In the genomic region with DNA sequence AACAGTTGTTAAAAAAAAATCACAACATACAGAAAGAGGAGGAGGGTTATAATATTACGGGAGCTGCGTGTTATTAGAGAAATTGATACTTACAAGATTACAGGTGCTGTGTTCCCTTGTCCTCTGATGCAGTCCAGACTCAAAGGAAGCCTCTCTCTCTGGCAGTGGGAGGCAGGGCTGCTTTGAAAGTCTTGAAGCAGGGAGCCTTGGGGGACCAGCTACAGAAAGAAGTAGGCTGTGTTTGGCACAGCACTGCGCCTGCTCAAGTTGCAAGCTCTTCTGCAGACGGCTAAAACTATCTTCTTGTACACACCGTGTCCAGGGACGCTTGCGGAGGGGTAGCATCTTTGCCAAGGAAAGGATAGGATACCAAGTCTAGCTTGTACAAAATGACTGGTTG, we compare ENCODE assay signal across 15 mouse cellular contexts. TPM values are rescaled to one million over a fixed set of nuclear protein-coding genes. Genes with fewer than 3 reads are reported as not detected.
A peak's percentile ranks its signal among the peaks of the same experiment; 100 is the strongest.
DNase-seq lines count a peak whose midpoint lies in the region; ATAC-seq and TF ChIP-seq lines count a peak whose summit lies in the region.
"Had no signal": no experiment of that assay in that cellular context is flagged by ENCODE, and none has a peak within 500 bp of the region (broad histone marks: within the 10 kb centered on the region; RNA-seq: fewer than 3 reads in every experiment).

No protein-coding gene starts in this region.

- no peak for TF ChIP-seq CTCF in left cerebral cortex, adult 2 months (IDR thresholded peaks at IDR 0.05)

- H3K4me3 ChIP-seq in left cerebral cortex, adult 2 months, result peak overlapping the region; percentile 6; the same call in 1 of the 2 replicates
- H3K4me3 ChIP-seq: erythroblast, embryonic 14.5 days had no signal

- ATAC-seq in inflammation-experienced regulatory T-cells, adult 6 months, result no peak
- ATAC-seq: intestine, embryonic 16.5 days had no signal

- peak; percentile 16 for DNase-seq in embryo, embryonic 10.5 days (ENCODE audit: low spot score)
- DNase-seq in embryo, embryonic 9.5 days (ENCODE audit: extremely low spot score), result no peak
- peak; percentile 20 to 37 for DNase-seq in left cerebral cortex, adult 2 months (ENCODE audit: extremely low spot score in 1 of 2, low spot score in 2 of 2)
- DNase-seq in left cerebral cortex, adult 11 months (ENCODE audit: low spot score), result no peak
- peak; percentile 16 to 25 for DNase-seq in frontal cortex, postnatal 25 days (ENCODE audit: low spot score in 2 of 2)
- peak; percentile 47 for DNase-seq in telencephalon, adult 2 months (ENCODE audit: low read depth, low spot score)
- no peak for DNase-seq in thymus, postnatal 14 days
- DNase-seq: cerebellum, postnatal 36 days; layer of hippocampus, adult 9-11 months; liver; thymus, postnatal 4 days had no signal

- intact Hi-C loops in left cerebral cortex, adult 2 months (cut with DNase I), result no loop called here

- no peak overlapping the region for H3K27ac ChIP-seq in left cerebral cortex, adult 2 months

RNA-seq across cellular contexts. Expression of gene Lypd6b, which starts 51.1 kb away (rescaled TPM):
- 1 to 10 TPM; 6.3 to 7.4 TPM for total RNA-seq in left cerebral cortex, adult 2 months (2021)
- polyA plus RNA-seq in inflammation-experienced regulatory T-cells, adult 6 months (2017; shearing (Covaris generic)), result under 1 TPM; 0.34 to 0.82 (median 0.44) TPM
- total RNA-seq: megakaryocyte-erythroid progenitor cell, adult 5-6 weeks had no signal
- polyA plus RNA-seq: erythroblast, embryonic 14.5 days had no signal

Comparison
In these comparisons a context has a peak if more than half of its experiments do, and no peak if none do; other contexts are left out.
1. DNase-seq: peak in embryo, embryonic 10.5 days (single experiment), left cerebral cortex, adult 2 months (2 of 2), frontal cortex, postnatal 25 days (2 of 2) and telencephalon, adult 2 months (single experiment); none in embryo, embryonic 9.5 days (single experiment), left cerebral cortex, adult 11 months (single experiment) and thymus, postnatal 14 days (single experiment).